In genomic region chr8:111787683-111788082, GRCm38 (mm10) we compare ENCODE assay signal across 9 mouse cellular contexts. TPM values are rescaled to one million over a fixed set of nuclear protein-coding genes. Genes with fewer than 3 reads are reported as not detected.
DNase-seq lines count a peak whose midpoint lies in the region; ATAC-seq and TF ChIP-seq lines count a peak whose summit lies in the region.
"Had no signal": no experiment of that assay in that cellular context is flagged by ENCODE, and none has a peak within 500 bp of the region (broad histone marks: within the 10 kb centered on the region; RNA-seq: fewer than 3 reads in every experiment).

No protein-coding gene starts in this region.

- TF ChIP-seq POLR2A in limb, embryonic 14.5 days (IDR thresholded peaks at IDR 0.05; ENCODE audit: borderline replicate concordance, extremely low read depth, insufficient read depth, insufficient read length): no peak

- H3K27ac ChIP-seq in heart, embryonic 16.5 days (ENCODE audit: low read length): peak overlapping the region; percentile 44; the same call in 1 of the 2 replicates
- peak overlapping the region; percentile 69 for H3K27ac ChIP-seq in embryonic facial prominence, embryonic 13.5 days
- peak overlapping the region; percentile 67 for H3K27ac ChIP-seq in limb, embryonic 14.5 days (replicated peaks; ENCODE audit: low read depth, low read length)

- no peaks in the 10 kb centered on the region for H3K36me3 ChIP-seq in heart, embryonic 16.5 days (ENCODE audit: control insufficient read depth, insufficient read depth)
- peaks cover 19% of the 10 kb centered on the region for H3K36me3 ChIP-seq in embryonic facial prominence, embryonic 13.5 days
- H3K36me3 ChIP-seq in limb, embryonic 14.5 days (ENCODE audit: control insufficient read depth, insufficient read depth, low read length): peaks cover 5% of the 10 kb centered on the region; the same call in 1 of the 2 replicates

- no peak for ATAC-seq in heart, embryonic 16.5 days (replicated peaks; ENCODE audit: extremely low read depth, insufficient read depth, low FRiP score)
- no peak for ATAC-seq in embryonic facial prominence, embryonic 13.5 days (ENCODE audit: insufficient number of reproducible peaks, insufficient read depth, low FRiP score, low TSS enrichment, low read depth)
- ATAC-seq in limb, embryonic 14.5 days (ENCODE audit: low FRiP score, low read depth): no peak

- H3K4me3 ChIP-seq in heart, embryonic 16.5 days (ENCODE audit: low read length): no peak overlapping the region
- no peak overlapping the region for H3K4me3 ChIP-seq in embryonic facial prominence, embryonic 13.5 days
- no peak overlapping the region for H3K4me3 ChIP-seq in limb, embryonic 14.5 days (replicated peaks; ENCODE audit: low read length)

- intact Hi-C loops in heart, postnatal 36 days (cut with DNase I): loop anchor here (5.0 kb wide), 1 partner anchor 35 kb away; no protein-coding TSS in a partner anchor

- H3K9ac ChIP-seq in heart, embryonic 16.5 days (ENCODE audit: low read length): peak overlapping the region; percentile 27
- peak overlapping the region; percentile 49; the same call in 1 of the 2 replicates for H3K9ac ChIP-seq in embryonic facial prominence, embryonic 13.5 days
- H3K9ac ChIP-seq in limb, embryonic 14.5 days (ENCODE audit: low read depth, low read length, severe bottlenecking): no peak overlapping the region

- H3K9me3 ChIP-seq in heart, embryonic 16.5 days (replicated peaks; ENCODE audit: control insufficient read depth, low read length): no peaks in the 10 kb centered on the region
- no peaks in the 10 kb centered on the region for H3K9me3 ChIP-seq in embryonic facial prominence, embryonic 13.5 days
- H3K9me3 ChIP-seq in limb, embryonic 14.5 days (ENCODE audit: control insufficient read depth, low read length): no peaks in the 10 kb centered on the region

- WGBS in heart, embryonic 16.5 days: 41% methylated on average over 4 of the region's 4 CpGs
- WGBS in embryonic facial prominence, embryonic 13.5 days: 22% methylated on average over 4 of the region's 4 CpGs
- 25% methylated on average over 4 of the region's 4 CpGs for WGBS in limb, embryonic 14.5 days

- peaks cover 32% of the 10 kb centered on the region for H3K4me1 ChIP-seq in heart, embryonic 16.5 days (ENCODE audit: control insufficient read depth, insufficient read depth, low read length)
- peaks cover 32% of the 10 kb centered on the region for H3K4me1 ChIP-seq in embryonic facial prominence, embryonic 13.5 days
- H3K4me1 ChIP-seq in limb, embryonic 14.5 days (ENCODE audit: control insufficient read depth, insufficient read depth, low read length): peaks cover 26% of the 10 kb centered on the region

- no peak for DNase-seq in heart, postnatal 36 days
- DNase-seq in R1 (ENCODE audit: low read depth, low spot score): peak; percentile 35
- no peak for DNase-seq in limb, embryonic 14.5 days (ENCODE audit: low spot score)
- DNase-seq in right cerebral cortex, postnatal 25 days: no peak
- DNase-seq in thymus, postnatal 36 days: no peak
- DNase-seq in layer of hippocampus, adult 9-11 months: no peak
- DNase-seq: layer of hippocampus, postnatal 36 days had no signal

- H3K4me2 ChIP-seq in heart, embryonic 16.5 days (ENCODE audit: low read depth, low read length): peak overlapping the region; percentile 10; the same call in 1 of the 2 replicates
- H3K4me2 ChIP-seq in embryonic facial prominence, embryonic 13.5 days: peak overlapping the region; percentile 30
- no peak overlapping the region for H3K4me2 ChIP-seq in limb, embryonic 14.5 days (replicated peaks; ENCODE audit: low read depth, low read length, severe bottlenecking)

- no peaks in the 10 kb centered on the region for H3K27me3 ChIP-seq in heart, embryonic 16.5 days (ENCODE audit: control insufficient read depth, insufficient read depth, low read length)
- H3K27me3 ChIP-seq in embryonic facial prominence, embryonic 13.5 days: no peaks in the 10 kb centered on the region
- H3K27me3 ChIP-seq in limb, embryonic 14.5 days (ENCODE audit: control insufficient read depth, insufficient read depth, low read length): no peaks in the 10 kb centered on the region

RNA-seq across cellular contexts. Expression of gene Bcar1, which starts 44.1 kb away (rescaled TPM):
- polyA plus RNA-seq in heart, embryonic 16.5 days (2015; fragmentation: Nextera tagmentation; extraction: Ambion mirVana): 39.8 and 46.7 TPM in 2 replicates
- total RNA-seq in heart, postnatal 36 days (2021): 10 to 100 TPM; 18.8 to 19.1 TPM
- polyA plus RNA-seq in embryonic facial prominence, embryonic 13.5 days (2015; fragmentation: Nextera tagmentation; extraction: Ambion mirVana): 35.6 and 37.3 TPM in 2 replicates
- polyA plus RNA-seq in limb, embryonic 14.5 days (2012; rRNA removed): 55.5 and 79.4 TPM in 2 replicates
- 40.7 and 45.4 TPM in 2 replicates for polyA plus RNA-seq in limb, embryonic 14.5 days (2014; fragmentation: Nextera tagmentation; extraction: Ambion mirVana)
